In the genomic region with DNA sequence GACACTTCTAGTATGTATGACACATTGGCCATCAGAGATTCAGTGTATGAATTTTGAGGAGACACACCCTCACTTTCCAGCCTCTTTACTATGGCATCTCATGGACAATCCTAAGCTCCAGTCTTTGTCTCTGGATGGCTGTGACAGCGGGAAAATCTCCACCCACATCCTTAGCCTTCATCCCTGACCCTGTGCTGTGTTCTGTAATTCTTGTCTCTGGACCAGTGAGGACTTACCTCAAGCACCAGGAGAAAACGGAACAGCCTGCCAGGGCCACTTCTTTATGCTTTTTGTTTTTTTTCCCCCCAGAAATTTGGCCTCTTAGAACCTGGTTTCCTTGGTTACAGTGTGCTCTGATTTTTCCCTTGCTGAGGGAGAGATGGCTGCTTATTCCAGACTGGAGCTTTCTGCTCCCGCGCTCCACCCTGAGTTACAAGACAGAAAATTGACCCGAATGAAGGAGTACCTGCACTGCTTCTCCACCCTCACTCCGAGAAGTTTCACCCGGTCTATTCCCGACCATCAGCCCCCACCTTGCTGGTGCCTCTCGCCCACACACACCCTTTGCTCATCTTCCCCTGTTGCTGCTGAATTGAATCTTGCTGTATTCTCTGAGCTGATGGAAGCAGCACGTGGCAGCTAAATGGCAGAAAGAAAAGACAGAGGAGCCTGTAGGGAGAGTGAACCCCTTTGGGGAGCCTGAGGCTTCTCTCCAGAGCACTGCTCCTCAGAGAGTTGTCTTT, we compare ENCODE assay signal across 15 mouse cellular contexts.
DNase-seq lines count a peak whose midpoint lies in the region; ATAC-seq and TF ChIP-seq lines count a peak whose summit lies in the region.
"Had no signal": no experiment of that assay in that cellular context is flagged by ENCODE, and none has a peak within 500 bp of the region (broad histone marks: within the 10 kb centered on the region; RNA-seq: fewer than 3 reads in every experiment).

No protein-coding gene starts in this region.

- no peak for TF ChIP-seq POLR2A in cerebellum, adult 2 months (IDR thresholded peaks at IDR 0.05; ENCODE audit: borderline replicate concordance, insufficient read depth, low read length)

- H3K27ac ChIP-seq in midbrain, embryonic 15.5 days: peak overlapping the region; percentile 70
- no peak overlapping the region for H3K27ac ChIP-seq in cerebellum, adult 2 months (ENCODE audit: insufficient read depth, low read length)
- H3K27ac ChIP-seq: stomach, postnatal 0 days had no signal

- H3K9ac ChIP-seq in midbrain, embryonic 15.5 days: no peak overlapping the region
- H3K9ac ChIP-seq: heart, embryonic 12.5 days had no signal

- peak; percentile 24 to 31 for DNase-seq in frontal cortex, postnatal 14 days (ENCODE audit: low spot score in 2 of 2)
- DNase-seq in frontal cortex, postnatal 10 days (ENCODE audit: low spot score in 2 of 2): no peak
- DNase-seq in right cerebral cortex, adult 18-20 months: peak; percentile 53
- no peak for DNase-seq in right cerebral cortex, postnatal 14 days
- DNase-seq in cerebellum, adult 2 months: no peak
- DNase-seq in lung, postnatal 4 days: no peak
- DNase-seq in adrenal gland, postnatal 25 days: no peak
- DNase-seq: cerebellum, postnatal 25 days; layer of hippocampus, postnatal 36 days; lung, adult 18-20 months; retina, postnatal 1 day; thymus, postnatal 25 days had no signal

- WGBS in midbrain, embryonic 15.5 days: 62% methylated on average over 10 of the region's 10 CpGs
- WGBS in cerebellum, adult 2 months: 70% methylated on average over 10 of the region's 10 CpGs

- peaks cover 10% of the 10 kb centered on the region for H3K4me1 ChIP-seq in midbrain, embryonic 15.5 days
- H3K4me1 ChIP-seq in cerebellum, adult 2 months (ENCODE audit: control insufficient read depth, insufficient read depth, low read length): no peaks in the 10 kb centered on the region
- H3K4me1 ChIP-seq: heart, embryonic 12.5 days had no signal

- no peaks in the 10 kb centered on the region for H3K9me3 ChIP-seq in midbrain, embryonic 15.5 days
- H3K9me3 ChIP-seq: heart, embryonic 12.5 days had no signal

- no peak overlapping the region for H3K4me2 ChIP-seq in midbrain, embryonic 15.5 days
- H3K4me2 ChIP-seq: heart, embryonic 12.5 days had no signal

- peak; percentile 69 for ATAC-seq in midbrain, embryonic 15.5 days (replicated peaks)

- no peaks in the 10 kb centered on the region for H3K27me3 ChIP-seq in midbrain, embryonic 15.5 days (replicated peaks)
- H3K27me3 ChIP-seq in cerebellum, adult 2 months (ENCODE audit: control insufficient read depth, insufficient read depth, low read length): no peaks in the 10 kb centered on the region
- H3K27me3 ChIP-seq: heart, embryonic 12.5 days had no signal

- H3K36me3 ChIP-seq in midbrain, embryonic 15.5 days (replicated peaks): no peaks in the 10 kb centered on the region
- H3K36me3 ChIP-seq: heart, embryonic 12.5 days had no signal

- no peak overlapping the region for H3K4me3 ChIP-seq in midbrain, embryonic 15.5 days
- no peak overlapping the region for H3K4me3 ChIP-seq in cerebellum, adult 2 months (replicated peaks; ENCODE audit: insufficient read depth, low read depth, low read length)
- H3K4me3 ChIP-seq: heart, embryonic 12.5 days had no signal

- TF ChIP-seq CTCF in cerebellum, adult 2 months (IDR thresholded peaks at IDR 0.05; ENCODE audit: borderline replicate concordance, insufficient read depth, low read depth, low read length): no peak

Comparison
In these comparisons a context has a peak if more than half of its experiments do, and no peak if none do; other contexts are left out.
1. DNase-seq: peak in frontal cortex, postnatal 14 days (2 of 2) and right cerebral cortex, adult 18-20 months (single experiment); none in frontal cortex, postnatal 10 days (0 of 2), right cerebral cortex, postnatal 14 days (single experiment), cerebellum, adult 2 months (0 of 2), lung, postnatal 4 days (0 of 2) and adrenal gland, postnatal 25 days (single experiment).